Mouse (Mus musculus): ENCODE data around the gene Glis2. TPM values are rescaled to one million over a fixed set of nuclear protein-coding genes. Genes with fewer than 3 reads are reported as not detected.

The Glis2 gene
- polyA plus RNA-seq, 1 experiment from 2014 or later: 31.3 TPM

DNA sequence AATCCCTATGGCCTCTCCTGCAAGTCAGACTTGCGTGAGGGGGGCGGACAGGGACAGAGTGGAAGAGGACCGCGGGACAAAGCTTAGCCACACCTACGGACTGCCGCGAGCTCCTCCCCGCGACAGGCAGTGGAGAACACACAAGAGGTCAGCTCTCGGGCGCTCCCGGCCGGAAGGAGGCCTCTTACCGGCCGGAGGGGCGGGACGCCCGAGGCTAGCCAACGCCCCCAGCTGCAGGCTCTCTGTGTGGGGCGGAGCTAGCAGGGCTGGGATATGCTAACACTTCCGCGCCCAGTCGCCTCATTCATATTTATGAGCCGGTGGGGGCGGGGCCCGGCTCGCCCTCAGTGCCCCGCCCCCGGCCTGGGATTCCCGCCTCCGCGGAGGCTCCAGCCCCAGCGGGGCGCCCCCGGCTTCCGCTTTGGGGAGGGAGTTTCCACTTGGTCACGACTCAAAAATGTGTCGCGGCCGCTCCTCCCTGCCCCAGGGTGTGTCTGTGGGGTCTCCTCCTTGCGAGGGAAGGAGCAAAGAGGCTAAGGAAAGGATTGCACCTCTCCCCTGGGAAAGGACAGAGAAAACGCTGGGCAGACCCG lies 7.9 kb upstream of the Glis2 start:
- no peaks in the 10 kb centered on the region for H3K36me3 ChIP-seq (ENCODE audit: control insufficient read depth, insufficient read depth, low read length)
- peaks cover 11% of the 10 kb centered on the region for H3K4me1 ChIP-seq (replicated peaks; ENCODE audit: control insufficient read depth, insufficient read depth, low read length)
- WGBS: under 1% methylated on average over 42 of the region's 43 CpGs
- DNase-seq (ENCODE audit: low spot score) (peak; percentile 98), ATAC-seq (replicated peaks; ENCODE audit: low FRiP score) (peak; percentile 99)
- peak overlapping the region; percentile 31 for H3K4me3 ChIP-seq (ENCODE audit: low read depth, low read length)
- peak overlapping the region; percentile 73 for H3K4me2 ChIP-seq (ENCODE audit: low read depth, low read length, severe bottlenecking)
- no peaks in the 10 kb centered on the region for H3K27me3 ChIP-seq (ENCODE audit: control insufficient read depth, insufficient read depth, low read length)
- peak overlapping the region; percentile 85 for H3K27ac ChIP-seq (ENCODE audit: low read depth, low read length)
- H3K9me3 ChIP-seq (ENCODE audit: control insufficient read depth, low read length): no peaks in the 10 kb centered on the region
- peak overlapping the region; percentile 66 for H3K9ac ChIP-seq (ENCODE audit: low read length)

DNA sequence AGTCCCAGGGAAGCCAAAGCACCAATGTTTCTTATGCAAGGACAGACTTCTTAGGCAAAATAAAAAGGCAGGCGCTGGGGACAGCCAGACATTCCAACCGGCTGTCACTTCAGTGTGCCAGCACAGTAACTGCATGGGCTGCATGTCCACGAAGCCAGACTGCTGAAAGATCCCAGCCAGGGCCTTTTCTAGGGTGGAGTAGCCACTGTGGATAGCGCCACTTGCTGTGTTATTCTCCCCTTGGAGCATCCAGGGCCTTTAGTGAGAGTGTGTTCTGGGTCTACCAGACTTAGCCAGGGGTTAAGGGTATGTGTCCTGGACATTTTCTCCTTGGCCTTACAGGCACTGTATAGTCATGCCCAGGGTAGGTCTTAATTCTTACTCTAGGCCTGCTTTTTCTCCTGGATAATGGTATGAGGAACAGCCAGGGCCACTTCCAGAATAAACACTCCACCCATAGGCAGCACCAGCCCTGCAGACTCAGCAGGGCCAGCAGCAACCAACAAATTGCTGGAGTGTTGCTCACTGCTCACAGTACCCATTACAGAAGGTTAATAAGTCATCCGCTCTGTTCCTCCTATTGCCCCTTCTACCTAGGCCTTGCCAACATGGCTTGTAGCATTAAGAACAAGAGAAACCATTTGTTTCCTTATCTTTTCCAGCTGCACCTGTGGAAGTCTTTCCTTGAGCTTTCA lies 6.8 kb upstream of the Glis2 start:
- no peak overlapping the region for H3K4me2 ChIP-seq (ENCODE audit: low read depth, low read length, severe bottlenecking)
- peak overlapping the region; percentile 66 for H3K9ac ChIP-seq (ENCODE audit: low read length)

GRCm38 (mm10) chr16:4590236-4590635 lies 4.3 kb upstream of the Glis2 start:
- peaks cover 22% of the 10 kb centered on the region for H3K4me1 ChIP-seq (replicated peaks; ENCODE audit: control insufficient read depth, insufficient read depth, low read length)
- H3K36me3 ChIP-seq (ENCODE audit: control insufficient read depth, insufficient read depth, low read length): no peaks in the 10 kb centered on the region
- H3K4me3 ChIP-seq (ENCODE audit: low read depth, low read length): no peak overlapping the region
- ATAC-seq (replicated peaks; ENCODE audit: low FRiP score) (no peak), DNase-seq (ENCODE audit: low spot score) (no peak)
- H3K9me3 ChIP-seq (ENCODE audit: control insufficient read depth, low read length): no peaks in the 10 kb centered on the region
- no peak overlapping the region for H3K27ac ChIP-seq (ENCODE audit: low read depth, low read length)
- no peak overlapping the region for H3K4me2 ChIP-seq (ENCODE audit: low read depth, low read length, severe bottlenecking)
- H3K9ac ChIP-seq (ENCODE audit: low read length): no peak overlapping the region
- H3K27me3 ChIP-seq (ENCODE audit: control insufficient read depth, insufficient read depth, low read length): no peaks in the 10 kb centered on the region
- WGBS: 95% methylated on average over 9 of the region's 9 CpGs

More for the DNA sequence above, 6.8 kb upstream of the Glis2 start:
- no peaks in the 10 kb centered on the region for H3K36me3 ChIP-seq (ENCODE audit: control insufficient read depth, insufficient read depth, low read length)
- 59% methylated on average over 5 of the region's 5 CpGs for WGBS
- ATAC-seq (replicated peaks; ENCODE audit: low FRiP score) (no peak), DNase-seq (ENCODE audit: low spot score) (no peak)
- no peaks in the 10 kb centered on the region for H3K27me3 ChIP-seq (ENCODE audit: control insufficient read depth, insufficient read depth, low read length)
- peaks cover 12% of the 10 kb centered on the region for H3K4me1 ChIP-seq (replicated peaks; ENCODE audit: control insufficient read depth, insufficient read depth, low read length)
- no peaks in the 10 kb centered on the region for H3K9me3 ChIP-seq (ENCODE audit: control insufficient read depth, low read length)
- peak overlapping the region; percentile 85; the same call in 1 of the 2 replicates for H3K27ac ChIP-seq (ENCODE audit: low read depth, low read length)
- H3K4me3 ChIP-seq (ENCODE audit: low read depth, low read length): no peak overlapping the region

- no peaks in the 10 kb centered on the region for H3K36me3 ChIP-seq (ENCODE audit: control insufficient read depth, insufficient read depth, low read length)
- ATAC-seq (replicated peaks; ENCODE audit: low FRiP score) (no peak), DNase-seq (ENCODE audit: low spot score) (peak; percentile 69)
- whole genome bisulfite sequencing: 15% methylated on average over 32 of the region's 32 CpGs
- peaks cover 34% of the 10 kb centered on the region for H3K4me1 ChIP-seq (replicated peaks; ENCODE audit: control insufficient read depth, insufficient read depth, low read length)
- peak overlapping the region; percentile 94 for H3K9ac ChIP-seq (ENCODE audit: low read length)
- H3K4me3 ChIP-seq (ENCODE audit: low read depth, low read length): peak overlapping the region; percentile 86
- peak overlapping the region; percentile 93 for H3K4me2 ChIP-seq (ENCODE audit: low read depth, low read length, severe bottlenecking)
- peak overlapping the region; percentile 95 for H3K27ac ChIP-seq (ENCODE audit: low read depth, low read length)
- H3K27me3 ChIP-seq (ENCODE audit: control insufficient read depth, insufficient read depth, low read length): no peaks in the 10 kb centered on the region
- H3K9me3 ChIP-seq (ENCODE audit: control insufficient read depth, low read length): no peaks in the 10 kb centered on the region
Observed at GRCm38 (mm10) chr16:4592909-4593875, 1.3 kb upstream of the Glis2 start.

DNA sequence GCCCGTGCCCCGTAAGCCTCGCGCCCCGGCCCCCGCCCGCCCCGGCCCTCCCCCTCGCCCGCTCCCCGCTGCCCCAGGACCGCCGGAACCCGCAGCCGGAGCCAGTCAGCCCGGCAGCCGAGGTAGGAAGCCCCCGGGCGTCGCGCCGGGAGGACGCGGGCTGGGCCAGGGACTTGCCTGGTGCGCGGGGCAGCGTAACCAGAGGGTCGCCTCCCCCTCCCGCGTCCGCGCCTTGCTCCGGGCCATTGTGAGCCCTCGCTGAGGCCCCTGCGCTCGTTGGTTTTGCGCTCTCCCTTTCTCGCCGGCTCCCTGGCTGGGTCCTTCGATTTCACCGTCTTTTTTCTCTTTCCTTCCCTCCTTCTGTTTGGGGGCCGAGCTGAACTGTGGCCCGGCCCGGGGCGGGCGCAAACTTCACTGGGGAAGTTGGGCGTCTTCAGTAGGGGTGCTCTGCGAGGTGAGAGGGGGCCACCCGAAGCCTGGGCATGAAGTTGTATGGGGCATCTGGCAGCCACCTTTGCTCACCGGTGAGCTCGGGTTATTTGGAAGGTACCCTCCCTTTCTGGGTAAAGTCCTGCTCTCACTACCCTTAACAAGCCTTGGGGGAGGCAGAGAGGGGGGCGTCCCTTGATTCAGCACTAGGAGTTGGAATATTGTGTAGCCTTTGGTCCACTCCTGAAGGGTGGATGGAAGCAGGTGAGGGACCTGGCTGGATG lies 457 bp downstream of the Glis2 start:
- Histone ChIP-seq H3K36me3 (ENCODE audit: control insufficient read depth, insufficient read depth, low read length) (no peaks in the 10 kb centered on the region), H3K9me3 (ENCODE audit: control insufficient read depth, low read length) (no peaks in the 10 kb centered on the region), H3K27me3 (ENCODE audit: control insufficient read depth, insufficient read depth, low read length) (no peaks in the 10 kb centered on the region), H3K4me2 (ENCODE audit: low read depth, low read length, severe bottlenecking) (peak overlapping the region; percentile 93), H3K27ac (ENCODE audit: low read depth, low read length) (peak overlapping the region; percentile 95), H3K9ac (ENCODE audit: low read length) (peak overlapping the region; percentile 94), H3K4me1 (replicated peaks; ENCODE audit: control insufficient read depth, insufficient read depth, low read length) (peaks cover 44% of the 10 kb centered on the region), H3K4me3 (ENCODE audit: low read depth, low read length) (peak overlapping the region; percentile 86)
- WGBS: 0% methylated on average over 25 of the region's 52 CpGs
- DNase-seq (ENCODE audit: low spot score): no peak
- peak; percentile 47 for ATAC-seq (replicated peaks; ENCODE audit: low FRiP score)

DNA sequence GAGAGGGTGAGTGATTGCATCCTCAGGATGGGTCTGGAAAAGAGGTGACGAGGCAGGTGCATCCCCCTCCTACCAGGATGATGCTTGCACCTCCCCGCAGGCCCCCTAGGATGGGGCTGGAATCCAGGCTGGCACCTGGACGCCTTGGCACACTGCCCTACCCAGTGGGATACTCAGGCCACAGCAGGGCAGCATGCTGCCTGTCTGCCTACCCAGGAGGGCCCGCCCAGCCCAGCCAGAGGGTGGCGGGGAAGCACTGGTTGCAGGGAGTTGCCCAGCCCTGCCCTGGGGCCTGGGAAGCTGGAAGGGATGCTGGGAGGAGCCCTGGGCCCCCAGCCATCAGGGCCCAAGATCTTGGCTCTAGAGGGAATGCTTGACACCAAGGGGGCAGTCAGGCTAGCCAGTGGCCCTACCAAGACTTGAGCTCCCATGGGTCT lies 1.0 kb downstream of the Glis2 start:
- no peaks in the 10 kb centered on the region for H3K9me3 ChIP-seq (ENCODE audit: control insufficient read depth, low read length)
- 2% methylated on average over 5 of the region's 5 CpGs for WGBS
- H3K4me2 ChIP-seq (ENCODE audit: low read depth, low read length, severe bottlenecking): peak overlapping the region; percentile 93
- ATAC-seq (replicated peaks; ENCODE audit: low FRiP score): 0 out of 2 replicates have a peak, but pooled peaks have one; percentile 8
- peak overlapping the region; percentile 33 for H3K27ac ChIP-seq (ENCODE audit: low read depth, low read length)
- H3K27me3 ChIP-seq (ENCODE audit: control insufficient read depth, insufficient read depth, low read length): no peaks in the 10 kb centered on the region
- peak overlapping the region; percentile 94 for H3K9ac ChIP-seq (ENCODE audit: low read length)
- H3K36me3 ChIP-seq (ENCODE audit: control insufficient read depth, insufficient read depth, low read length): no peaks in the 10 kb centered on the region
- peak; percentile 70 for DNase-seq (ENCODE audit: low spot score)
- peaks cover 44% of the 10 kb centered on the region for H3K4me1 ChIP-seq (replicated peaks; ENCODE audit: control insufficient read depth, insufficient read depth, low read length)
- peak overlapping the region; percentile 86 for H3K4me3 ChIP-seq (ENCODE audit: low read depth, low read length)

DNA sequence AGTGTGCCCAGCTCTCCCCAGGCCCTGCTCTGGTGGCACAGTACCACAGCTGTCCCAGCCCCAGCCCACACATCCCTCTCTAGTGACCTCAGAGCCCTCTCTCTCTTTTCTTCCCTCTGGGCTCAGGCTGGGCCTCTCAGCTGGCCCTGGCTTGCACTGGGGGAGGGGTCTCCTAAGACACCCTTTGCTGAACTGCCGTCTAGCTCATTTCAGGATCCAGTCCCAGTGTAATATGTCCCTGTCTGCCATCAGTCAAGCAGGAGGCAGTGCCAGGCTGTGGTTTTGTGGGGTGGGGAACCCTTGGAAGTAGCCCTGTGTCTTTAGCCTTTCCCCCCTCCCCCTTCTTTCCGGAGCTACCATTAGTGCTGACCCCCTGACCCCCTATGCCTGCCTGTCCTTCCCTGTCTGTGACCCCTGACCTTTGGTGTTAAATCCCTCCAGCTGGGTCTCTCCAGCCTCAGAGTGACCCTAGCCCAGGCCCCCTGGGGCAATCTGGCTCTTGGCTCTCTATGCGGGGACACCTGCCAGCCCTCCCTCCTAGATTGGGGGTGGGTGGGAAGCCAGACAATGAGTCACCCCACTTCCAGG lies 1.7 kb downstream of the Glis2 start:
- H3K9ac ChIP-seq (ENCODE audit: low read length): peak overlapping the region; percentile 94
- H3K27me3 ChIP-seq (ENCODE audit: control insufficient read depth, insufficient read depth, low read length): no peaks in the 10 kb centered on the region
- H3K9me3 ChIP-seq (ENCODE audit: control insufficient read depth, low read length): no peaks in the 10 kb centered on the region
- peak overlapping the region; percentile 93 for H3K4me2 ChIP-seq (ENCODE audit: low read depth, low read length, severe bottlenecking)
- DNase-seq (ENCODE audit: low spot score): no peak
- peaks cover 48% of the 10 kb centered on the region for H3K4me1 ChIP-seq (replicated peaks; ENCODE audit: control insufficient read depth, insufficient read depth, low read length)
- 7% methylated on average over 3 of the region's 3 CpGs for WGBS
- ATAC-seq (replicated peaks; ENCODE audit: low FRiP score): no peak
- peak overlapping the region; percentile 86 for H3K4me3 ChIP-seq (ENCODE audit: low read depth, low read length)
- peak overlapping the region; percentile 33 for H3K27ac ChIP-seq (ENCODE audit: low read depth, low read length)
- no peaks in the 10 kb centered on the region for H3K36me3 ChIP-seq (ENCODE audit: control insufficient read depth, insufficient read depth, low read length)

Measured in forebrain, embryonic 11.5 days (tissue).